Mouse (Mus musculus): ENCODE data around the gene Rbbp7. TPM values are rescaled to one million over a fixed set of nuclear protein-coding genes. Genes with fewer than 3 reads are reported as not detected.

The Rbbp7 gene
- 211 TPM for polyA plus RNA-seq (2017; shearing (Covaris generic))

DNA sequence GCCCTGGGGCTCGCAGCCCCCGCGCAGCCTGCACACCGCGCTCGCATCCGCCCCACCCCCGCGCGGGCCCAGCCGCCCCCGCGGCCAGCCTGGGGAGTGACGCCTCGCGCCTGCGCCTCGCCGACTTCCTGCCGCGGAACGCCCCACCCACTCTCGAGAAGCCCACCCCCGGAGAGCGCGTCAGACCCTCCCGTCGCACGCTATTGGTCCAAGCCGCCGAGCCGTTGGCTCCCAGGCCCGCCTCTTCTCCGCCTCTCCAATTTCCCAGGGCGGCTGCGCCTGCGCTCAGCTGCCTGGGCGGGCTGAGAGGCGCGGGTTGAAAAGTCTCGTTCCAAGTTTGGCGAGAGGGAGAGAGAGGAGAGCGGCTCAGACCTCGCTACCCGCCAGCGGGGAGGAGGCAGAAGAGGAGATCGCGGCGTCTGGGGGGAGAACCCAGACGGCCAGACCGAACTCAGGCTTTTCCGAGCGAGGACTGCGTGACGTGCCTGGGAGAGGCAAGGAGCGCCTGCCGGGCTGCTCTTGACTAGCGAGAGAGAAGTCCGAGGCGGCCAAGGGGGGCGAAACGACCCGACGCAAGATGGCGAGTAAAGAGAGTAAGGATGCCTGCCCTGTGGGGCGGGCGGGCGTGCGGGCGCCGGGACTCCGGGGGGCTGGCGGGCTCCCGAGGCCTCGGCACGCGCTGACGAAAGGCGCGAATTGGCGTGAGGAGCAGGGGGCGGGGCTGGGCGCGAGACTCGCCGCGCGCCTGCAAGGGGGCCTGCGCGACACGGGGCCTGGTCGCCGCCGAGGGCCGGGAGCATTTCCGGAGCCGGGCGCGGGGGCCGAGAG is at the start of gene Rbbp7:
TSS of gene Rbbp7 (plus strand) at position 288 of the 828 bp plus-strand sequence.

Other genes starting within 250 kb of the Rbbp7 start
- not detected for gene Reps2, start 116.8 kb upstream of the Rbbp7 start, polyA plus RNA-seq (2017; shearing (Covaris generic))
- 17.2 TPM for gene Txlng, start 69.1 kb downstream of the Rbbp7 start, polyA plus RNA-seq (2017; shearing (Covaris generic))
- 43.4 TPM for gene Syap1, start 128.0 kb downstream of the Rbbp7 start, polyA plus RNA-seq (2017; shearing (Covaris generic))
- 238 TPM for gene Ctps2, start 140.8 kb downstream of the Rbbp7 start, polyA plus RNA-seq (2017; shearing (Covaris generic))
- gene S100g, start 204.2 kb downstream of the Rbbp7 start, polyA plus RNA-seq (2017; shearing (Covaris generic)): 2.1 TPM